Mouse (Mus musculus) cerebellum, adult 2 months (tissue): ENCODE results near the gene Ccdc92b.

Source experiments
- CTCF ChIP-seq: fragments of 200-500 bp; IDR thresholded peaks from 2 replicates; pipeline ENCODE4 v1.5.1; 2011; ENCODE audit warnings: low read depth, mild to moderate bottlenecking, control low read depth, low read length, moderate library complexity, borderline replicate concordance; ENCODE audit not compliant: insufficient read depth
- POLR2A ChIP-seq: fragments of 200-500 bp; IDR thresholded peaks from 2 replicates; pipeline ENCODE4 v1.6.1; 2011; ENCODE audit warnings: low read length, control low read depth, borderline replicate concordance; ENCODE audit not compliant: insufficient read depth

DNA sequence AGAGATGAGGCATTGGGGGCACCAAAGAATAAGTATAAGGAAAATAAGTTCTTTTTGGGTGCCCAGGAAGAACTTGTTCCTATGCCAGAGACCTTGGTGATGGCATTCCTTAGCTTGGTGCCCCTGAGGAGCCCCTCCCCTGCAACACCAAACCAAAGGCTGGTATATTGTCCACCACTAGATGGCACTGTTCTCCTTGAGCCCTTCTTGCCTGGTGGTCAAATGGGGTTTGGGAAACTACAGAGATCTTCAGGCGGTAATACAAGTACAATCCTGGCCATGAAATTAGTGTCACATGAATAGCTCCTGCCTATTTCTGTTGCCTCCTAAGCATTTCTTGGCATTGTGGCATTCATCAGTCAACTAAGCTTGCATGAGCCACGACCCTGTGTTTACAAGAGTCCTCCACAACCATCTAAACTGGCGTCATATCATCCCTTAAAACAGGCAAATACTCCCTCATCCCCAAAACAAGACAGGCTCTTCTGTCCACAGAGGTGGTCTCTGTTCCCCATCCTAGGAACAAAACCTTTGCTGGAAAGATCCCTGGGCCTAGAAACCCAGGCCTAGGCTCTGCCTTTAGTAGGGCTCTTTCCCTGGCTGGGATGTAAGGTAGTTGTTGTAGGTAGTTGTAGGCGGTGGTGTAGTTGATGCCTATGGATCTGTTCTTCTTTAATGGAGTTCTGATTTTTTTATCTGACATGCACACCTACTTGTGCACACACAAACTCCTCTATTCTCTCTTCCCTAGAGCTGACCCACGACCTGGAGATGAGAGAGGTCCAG lies 15.3 kb downstream of the Ccdc92b start:
- peak; percentile 87 for TF ChIP-seq CTCF
- no peak for TF ChIP-seq POLR2A
